Mouse (Mus musculus): ENCODE data around the gene Gfap.

DNA sequence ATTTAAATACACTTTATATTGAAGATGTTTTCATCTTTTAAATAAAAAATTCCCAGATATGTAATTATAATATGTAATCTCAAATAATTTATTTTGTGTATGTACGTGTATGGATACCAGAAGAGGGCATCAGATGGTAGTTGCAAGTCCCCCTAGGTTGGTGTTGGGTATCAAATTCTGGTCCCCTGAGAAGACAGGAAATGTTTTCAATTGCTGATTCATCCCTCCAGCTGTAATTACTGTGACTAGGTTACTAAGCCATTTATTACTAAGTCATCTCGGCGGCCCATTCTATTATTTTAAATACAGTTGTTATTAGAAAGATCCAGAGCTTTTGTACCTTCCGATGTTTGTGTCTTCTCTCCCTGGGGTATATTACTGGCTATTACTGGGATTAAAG lies 17.4 kb upstream of the Gfap start:
- no peak for TF ChIP-seq GATA1 (IDR thresholded peaks at IDR 0.05; ENCODE audit: borderline replicate concordance, low read length)
- no peak for TF ChIP-seq FLI1 (IDR thresholded peaks at IDR 0.05; ENCODE audit: low read length)
